Mouse (Mus musculus): ENCODE data around the gene Morn5.

DNA sequence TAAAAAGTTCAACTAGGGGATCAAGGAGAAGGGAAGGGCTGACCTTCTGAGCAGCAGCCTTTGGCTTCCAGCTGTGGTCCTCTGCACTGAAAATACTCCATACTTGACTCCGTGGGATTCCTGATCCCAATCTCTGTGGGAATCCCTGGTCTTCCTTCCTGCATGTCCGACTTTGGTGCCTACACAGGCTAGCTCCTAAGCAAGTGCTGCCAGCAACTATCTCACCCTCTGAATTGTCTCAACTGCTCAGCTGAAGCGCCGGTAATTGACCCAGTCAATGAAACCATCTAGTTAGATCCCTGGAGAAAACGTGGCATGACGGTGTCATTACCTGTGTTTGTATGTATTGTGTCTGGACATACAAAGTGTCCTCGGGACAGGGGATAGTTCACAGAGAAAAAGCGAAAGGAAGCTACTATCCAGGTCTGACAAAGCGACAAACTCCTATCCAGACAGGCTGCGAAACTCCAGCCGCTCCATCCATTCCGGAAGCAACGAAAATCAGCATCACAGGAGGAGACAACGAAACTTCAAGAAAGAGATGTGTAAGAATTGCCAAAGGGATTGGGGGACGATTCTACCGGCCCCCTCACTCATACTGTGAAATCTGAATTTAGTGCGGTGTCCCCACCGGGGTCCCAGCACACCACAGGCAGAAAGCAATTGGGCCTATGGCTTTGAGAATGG is 48.0 kb downstream of the Morn5 start:
- no peak for TF ChIP-seq CTCF (IDR thresholded peaks at IDR 0.05; ENCODE audit: borderline replicate concordance, extremely low read depth, insufficient read depth, insufficient read length)
- TF ChIP-seq POLR2A (IDR thresholded peaks at IDR 0.05; ENCODE audit: borderline replicate concordance, extremely low read depth, insufficient read depth, insufficient read length, poor library complexity, severe bottlenecking), result no peak
